Mouse (Mus musculus) kidney, postnatal 0 days (tissue): ENCODE data around the gene Zfp235. TPM values are rescaled to one million over a fixed set of nuclear protein-coding genes. Genes with fewer than 3 reads are reported as not detected.
A peak's percentile ranks its signal among the peaks of the same experiment; 100 is the strongest.

Experiments used
- ATAC-seq: fragments of 200-750 bp; cut with Nextera tagmentation; replicated peaks from 2 replicates; pipeline ENCODE4 v1.8.0; 2017; ENCODE audit warnings: low read depth, moderate number of reproducible peaks, moderate TSS enrichment, moderate library complexity; ENCODE audit not compliant: low FRiP score
- DNase-seq: peaks from one replicate; pipeline ENCODE4 v3.0.0-alpha.2; 2016; ENCODE audit warnings: low spot score
- H3K27ac ChIP-seq: fragments of 300-500 bp; sonication (generic); 2 replicates; pipeline ENCODE4 v1.5.1; 2014; ENCODE audit warnings: mild to moderate bottlenecking
- H3K27me3 ChIP-seq: fragments of 300-500 bp; sonication (generic); 2 replicates; pipeline ENCODE4 v1.6.1; 2014; ENCODE audit warnings: low read length, mixed read lengths; ENCODE audit not compliant: insufficient read depth
- H3K36me3 ChIP-seq: fragments of 300-500 bp; sonication (generic); 2 replicates; pipeline ENCODE4 v1.6.1; 2014; ENCODE audit warnings: low read length, mixed read lengths; ENCODE audit not compliant: insufficient read depth
- H3K4me1 ChIP-seq: fragments of 300-500 bp; sonication (generic); replicated peaks from 2 replicates; pipeline ENCODE4 v1.6.1; 2014; ENCODE audit warnings: antibody characterized with exemption, low read length, mixed read lengths; ENCODE audit not compliant: insufficient read depth
- H3K4me2 ChIP-seq: fragments of 300-500 bp; sonication (generic); 2 replicates; pipeline ENCODE4 v1.6.1; 2014; ENCODE audit warnings: mild to moderate bottlenecking, low read length, moderate library complexity, mixed read lengths
- H3K4me3 ChIP-seq: fragments of 300-500 bp; sonication (generic); replicated peaks from 2 replicates; pipeline ENCODE4 v1.5.1; 2014; ENCODE audit warnings: low read depth, low read length
- H3K9ac ChIP-seq: fragments of 300-500 bp; sonication (generic); 2 replicates; pipeline ENCODE4 v1.6.1; 2014; ENCODE audit warnings: low read depth, low read length
- H3K9me3 ChIP-seq: fragments of 300-500 bp; sonication (generic); replicated peaks from 2 replicates; pipeline ENCODE4 v1.6.1; 2016; ENCODE audit warnings: low read length, inconsistent platforms, mixed read lengths
- CTCF ChIP-seq: IDR thresholded peaks from 2 replicates; pipeline ENCODE4 v1.5.1; 2016; ENCODE audit warnings: antibody characterized with exemption, low read depth, mild to moderate bottlenecking, moderate library complexity
- WGBS: fragments of 180-500 bp; shearing (Covaris S2); extraction: QIAGEN DNeasy Blood & Tissue Kit; methylation state at CpG from one replicate; pipeline ENCODE4 v1.1.7; 2014; 5-methylcytosine and 5-hydroxymethylcytosine counted together
- polyA plus RNA-seq: library from polyadenylated mRNA; unstranded; fragments of >200 nt; fragmentation: Nextera tagmentation; extraction: Ambion mirVana; gene quantifications from 2 replicates; pipeline ENCODE4 v1.2.1, GENCODE M21; 2015

The Zfp235 gene
- polyA plus RNA-seq, 1 experiment from 2014 or later: 13.3 TPM

DNA sequence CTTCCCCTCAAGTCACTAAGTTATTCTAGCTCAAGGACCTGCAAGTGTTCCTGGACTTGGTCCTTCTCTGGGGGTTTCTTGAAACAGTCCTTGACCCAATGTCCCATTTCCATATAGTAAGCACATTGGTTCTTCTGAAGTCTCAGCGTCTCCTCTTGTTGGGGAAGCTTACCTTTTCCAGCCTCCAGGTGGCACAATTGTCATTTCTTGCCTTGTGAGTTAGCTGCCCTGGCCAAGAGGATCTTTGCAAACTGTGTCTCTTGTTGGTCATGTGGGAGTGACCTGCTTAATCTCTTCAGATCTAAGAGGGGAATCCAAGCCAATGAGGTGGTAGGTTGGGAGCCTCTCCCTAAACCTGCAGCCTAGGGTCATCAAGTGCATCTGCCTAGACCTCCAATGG, 19.3 kb downstream of the Zfp235 start:
- Histone ChIP-seq H3K27me3 (no peaks in the 10 kb centered on the region), H3K4me2 (no peak overlapping the region), H3K36me3 (no peaks in the 10 kb centered on the region), H3K27ac (no peak overlapping the region), H3K9me3 (no peaks in the 10 kb centered on the region; the same call in 1 of the 2 replicates), H3K4me3 (no peak overlapping the region), H3K4me1 (no peaks in the 10 kb centered on the region), H3K9ac (no peak overlapping the region)
- ATAC-seq (no peak), DNase-seq (peak; percentile 44)
- peak; percentile 71 for TF ChIP-seq CTCF
- WGBS: 0% methylated on average over 1 of the region's 1 CpGs

DNA sequence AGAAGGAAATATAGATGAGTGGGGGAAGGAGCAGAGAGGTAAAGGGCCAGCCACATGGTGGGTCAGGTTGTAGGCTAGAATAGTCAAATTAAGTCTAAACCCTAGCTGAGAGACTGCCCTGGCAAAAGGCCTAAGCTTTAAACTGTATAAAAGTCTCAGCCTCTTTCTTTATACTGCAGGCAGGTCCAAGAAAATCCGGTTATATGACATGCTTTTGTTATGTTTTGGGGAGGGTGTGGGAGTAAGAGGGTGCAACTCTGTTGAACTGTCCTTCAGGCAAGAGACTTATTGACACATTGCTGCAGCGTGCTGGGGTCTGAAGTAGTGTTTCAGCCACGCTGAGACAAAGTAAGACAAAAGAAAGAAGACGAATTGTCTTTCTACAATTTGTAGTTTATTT, 38.2 kb downstream of the Zfp235 start:
- Histone ChIP-seq H3K4me2 (no peak overlapping the region), H3K4me1 (no peaks in the 10 kb centered on the region), H3K36me3 (no peaks in the 10 kb centered on the region), H3K27me3 (no peaks in the 10 kb centered on the region), H3K27ac (no peak overlapping the region), H3K9ac (no peak overlapping the region), H3K4me3 (no peak overlapping the region), H3K9me3 (no peaks in the 10 kb centered on the region)
- ATAC-seq: no peak
- 59% methylated on average over 4 of the region's 4 CpGs for WGBS
- DNase-seq: no peak
- no peak for TF ChIP-seq CTCF

DNA sequence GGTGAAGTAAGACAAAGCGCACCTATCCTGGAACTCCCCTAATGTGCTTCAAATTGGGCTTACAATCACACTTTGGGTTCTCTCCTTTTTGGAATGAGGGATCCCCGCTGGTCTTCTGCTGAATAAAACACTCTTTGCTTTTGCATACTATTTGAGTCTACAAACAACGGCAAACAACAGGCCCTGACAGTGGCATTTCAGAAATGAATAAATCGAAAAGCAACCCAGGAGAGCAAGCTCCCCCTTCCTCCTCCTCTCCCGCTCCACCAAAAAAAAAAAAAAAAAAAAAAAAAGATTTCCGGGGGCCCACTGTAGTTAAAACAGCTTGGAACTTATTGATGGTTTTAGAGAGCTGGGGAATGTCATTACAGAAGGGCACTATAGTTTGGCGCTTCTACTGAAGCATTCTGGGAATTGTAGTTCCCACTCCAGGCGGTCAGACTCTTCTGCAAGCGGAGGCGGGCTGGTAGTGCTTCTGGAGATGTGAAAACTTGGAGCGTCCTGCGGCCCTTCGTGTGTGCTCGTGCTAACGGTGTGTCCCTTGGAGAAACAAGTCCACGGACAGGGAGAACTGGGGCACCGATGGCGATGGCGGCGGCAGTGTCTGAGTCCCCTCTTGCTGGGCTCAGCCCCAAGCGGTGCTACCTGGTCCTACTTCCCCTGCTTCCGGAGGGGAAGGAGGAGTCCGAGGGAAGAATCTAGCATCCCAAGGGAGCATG, 40.8 kb downstream of the Zfp235 start, which contains the start of gene Zfp114:
Zfp114 (plus strand) TSS at position 443 of the 719 bp plus-strand sequence.
- no peaks in the 10 kb centered on the region for H3K36me3 ChIP-seq

DNA sequence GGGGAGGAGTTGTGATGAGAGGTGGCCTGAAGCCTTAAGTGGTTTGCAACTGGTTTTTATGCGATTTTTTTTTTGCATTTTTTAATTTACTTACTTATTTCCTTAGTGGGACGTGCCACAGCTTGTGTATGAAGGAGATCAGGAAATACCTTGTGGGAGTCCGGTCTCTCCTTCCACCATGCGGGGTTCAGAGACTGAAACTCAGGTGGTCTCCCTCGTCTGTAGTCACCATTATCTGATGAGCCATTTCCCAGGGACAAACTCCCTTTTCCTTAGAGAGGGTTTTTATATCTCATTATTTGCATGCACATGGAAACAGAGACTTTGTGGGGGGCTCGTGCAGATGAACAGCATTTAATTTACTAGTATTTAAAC, 41.4 kb downstream of the Zfp235 start:
- WGBS: 55% methylated on average over 6 of the region's 6 CpGs
- no peak for TF ChIP-seq CTCF
- Histone ChIP-seq H3K27ac (no peak overlapping the region), H3K27me3 (no peaks in the 10 kb centered on the region), H3K4me2 (peak overlapping the region; percentile 45), H3K9ac (peak overlapping the region; percentile 53; the same call in 1 of the 2 replicates), H3K4me1 (no peaks in the 10 kb centered on the region), H3K4me3 (peak overlapping the region; percentile 53), H3K9me3 (no peaks in the 10 kb centered on the region), H3K36me3 (no peaks in the 10 kb centered on the region)
- DNase-seq (no peak), ATAC-seq (peak; percentile 22; the same call in 1 of the 2 replicates)

More for the DNA sequence above, 40.8 kb downstream of the Zfp235 start, which contains the start of gene Zfp114:
- Histone ChIP-seq H3K9ac (peak within 1 kb of the TSS; percentile 53), H3K27me3 (no peaks in the 10 kb centered on the region), H3K9me3 (no peaks in the 10 kb centered on the region), H3K4me1 (no peaks in the 10 kb centered on the region), H3K27ac (0 out of 2 replicates have a peak within 1 kb of the TSS, but pooled peaks have one; percentile 37), H3K4me2 (peak within 1 kb of the TSS; percentile 45), H3K4me3 (peak within 1 kb of the TSS; percentile 53)
- 13% methylated on average over 23 of the region's 23 CpGs for WGBS
- ATAC-seq (peak; percentile 94), DNase-seq (peak; percentile 93)
- no peak; the same call in 1 of the 2 replicates for TF ChIP-seq CTCF

DNA sequence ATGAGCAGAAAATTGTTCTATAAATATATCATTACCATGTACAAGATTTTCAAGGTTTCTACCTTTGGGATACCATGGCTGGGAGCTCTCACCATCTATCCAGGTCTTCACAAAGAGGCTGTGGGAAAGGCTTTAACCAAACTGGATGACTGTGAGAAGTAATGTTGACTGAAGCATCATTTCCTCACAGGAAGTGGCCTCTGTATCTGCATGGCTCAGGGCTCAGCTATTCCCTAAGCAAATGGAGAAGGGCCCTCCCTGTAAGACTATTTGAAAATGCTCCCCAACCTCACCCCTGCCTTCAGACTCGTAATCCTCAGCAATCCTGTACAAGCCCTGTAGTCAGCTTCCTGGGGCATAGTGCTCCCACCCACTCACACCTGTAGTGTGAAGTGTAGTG, 53.6 kb downstream of the Zfp235 start:
- Histone ChIP-seq H3K4me2 (no peak overlapping the region), H3K36me3 (no peaks in the 10 kb centered on the region), H3K9ac (no peak overlapping the region), H3K4me1 (no peaks in the 10 kb centered on the region), H3K9me3 (no peaks in the 10 kb centered on the region), H3K27me3 (no peaks in the 10 kb centered on the region), H3K4me3 (no peak overlapping the region), H3K27ac (no peak overlapping the region)
- TF ChIP-seq CTCF: no peak
- ATAC-seq (no peak), DNase-seq (no peak)
- 69% methylated on average over 1 of the region's 1 CpGs for WGBS

DNA sequence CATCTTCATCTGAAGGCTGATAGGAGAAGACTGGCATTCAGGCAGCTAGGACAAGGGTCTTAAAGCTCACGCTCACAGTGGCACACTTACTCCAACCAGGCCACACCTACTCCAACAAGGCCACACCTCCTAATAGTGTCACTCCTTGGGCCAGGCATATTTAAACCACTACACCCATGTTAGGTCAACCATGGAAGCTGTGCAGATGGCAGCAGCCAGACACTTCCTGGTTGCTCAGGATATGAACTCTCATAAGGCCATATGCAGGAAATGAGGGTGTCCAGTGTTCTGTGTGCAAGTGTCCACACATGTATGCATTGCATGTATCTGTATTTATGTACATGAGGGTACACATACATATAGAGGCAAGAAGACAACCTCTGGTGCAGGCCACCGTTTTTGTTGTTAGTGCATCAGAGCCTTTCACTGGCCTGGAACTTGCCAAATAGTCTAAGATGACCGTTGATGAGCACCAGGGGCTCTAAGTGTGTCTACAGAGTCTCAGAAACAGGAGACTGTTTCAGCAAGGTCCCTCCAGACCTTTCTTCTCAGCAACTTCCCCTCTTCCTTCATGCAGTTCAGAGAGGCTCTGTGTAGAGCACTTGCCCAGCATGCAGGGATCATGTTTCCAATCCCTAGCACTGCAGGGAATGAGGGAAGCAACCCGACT, 55.1 kb downstream of the Zfp235 start:
- ATAC-seq: no peak
- WGBS: 75% methylated on average over 4 of the region's 4 CpGs
- no peak overlapping the region for H3K4me2 ChIP-seq
- DNase-seq: no peak
- H3K4me1 ChIP-seq: no peaks in the 10 kb centered on the region
- H3K27ac ChIP-seq: no peak overlapping the region
- no peak for TF ChIP-seq CTCF
- H3K9ac ChIP-seq: no peak overlapping the region
- no peaks in the 10 kb centered on the region for H3K9me3 ChIP-seq
- peaks cover 1% of the 10 kb centered on the region; the same call in 1 of the 2 replicates for H3K36me3 ChIP-seq
- H3K4me3 ChIP-seq: no peak overlapping the region
- no peaks in the 10 kb centered on the region for H3K27me3 ChIP-seq
